Mouse (Mus musculus) liver, embryonic 14.5 days (tissue): Measurements from ENCODE around the gene E130114P18Rik.

Source experiments
- CTCF ChIP-seq: IDR thresholded peaks from 2 replicates; pipeline ENCODE4 v1.5.1; 2016; ENCODE audit warnings: antibody characterized with exemption, low read depth, control low read depth
- EP300 ChIP-seq: IDR thresholded peaks from 2 replicates; pipeline ENCODE4 v1.6.1; 2016; ENCODE audit warnings: antibody characterized with exemption, low read depth

DNA sequence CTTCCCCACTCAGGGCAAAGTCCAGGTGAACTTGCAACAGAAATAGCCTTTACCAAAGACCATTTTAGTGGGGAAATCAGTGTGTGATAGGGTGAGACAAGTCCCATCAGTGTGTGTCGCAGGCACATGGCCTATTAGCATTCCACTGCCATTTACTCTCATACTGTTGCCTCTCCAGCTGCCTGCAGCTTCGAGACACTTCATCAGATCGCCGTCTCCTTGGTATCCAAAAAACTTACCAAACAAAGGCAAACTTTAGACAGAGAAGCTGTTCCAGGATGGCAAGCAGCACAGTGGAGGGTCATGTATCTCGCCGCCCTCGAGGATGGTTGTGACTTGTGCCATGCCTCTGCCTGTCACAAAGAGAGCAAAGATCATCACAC, 87.5 kb downstream of the E130114P18Rik start:
- TF ChIP-seq CTCF (no peak), EP300 (no peak)
